Mouse (Mus musculus): ENCODE data around the gene Rnf130. TPM values are rescaled to one million over a fixed set of nuclear protein-coding genes. Genes with fewer than 3 reads are reported as not detected.

Gene Rnf130
- total RNA-seq, 2 experiments from 2014 or later = 41.3 to 51.8 TPM

DNA sequence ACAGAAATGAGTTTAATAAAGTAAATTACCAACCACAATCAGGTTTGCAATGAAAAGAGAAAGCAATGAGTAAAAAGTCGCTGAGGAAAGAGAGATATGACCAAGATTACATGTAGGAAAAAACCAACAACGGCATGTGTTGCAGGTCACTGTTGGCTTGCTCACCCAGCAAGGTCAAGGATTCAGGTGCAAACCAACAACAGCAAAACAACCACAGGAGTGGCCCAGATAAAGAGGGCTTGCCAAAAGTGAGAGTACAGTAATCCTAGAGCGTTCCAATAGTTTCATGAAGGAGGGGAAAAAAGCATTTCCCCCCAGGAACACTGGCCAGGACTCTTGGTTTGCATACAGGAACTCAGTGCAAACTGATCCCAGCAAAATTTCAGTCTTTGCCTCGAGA, 28.7 kb upstream of the Rnf130 start:
- DNase-seq = no peak
- no peak overlapping the region for H3K4me3 ChIP-seq
- intact Hi-C loops (cut with DNase I) = no loop called here
- H3K27ac ChIP-seq = no peak overlapping the region
- no peak for TF ChIP-seq CTCF (IDR thresholded peaks at IDR 0.05)

DNA sequence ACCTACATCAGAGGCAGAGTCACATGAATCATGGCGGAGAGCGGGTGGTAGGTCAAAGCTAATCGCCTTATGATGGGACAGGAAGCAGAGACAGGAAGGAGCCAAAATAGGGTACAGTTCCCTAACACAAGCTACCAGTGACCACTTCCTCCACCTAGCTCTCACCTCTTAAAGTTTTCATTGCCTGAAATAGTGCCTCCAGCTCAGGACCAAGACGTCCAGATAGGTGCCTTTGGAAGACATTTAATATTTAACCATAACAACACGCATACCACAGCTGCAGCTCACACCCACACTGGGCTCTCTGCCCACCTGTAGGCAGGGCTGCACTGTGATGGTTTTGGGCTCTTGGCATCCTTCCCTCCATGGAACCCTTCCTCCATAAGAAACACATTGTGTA, 27.8 kb upstream of the Rnf130 start:
- intact Hi-C loops (cut with DNase I) = no loop called here
- no peak for DNase-seq
- no peak overlapping the region for H3K27ac ChIP-seq
- H3K4me3 ChIP-seq = no peak overlapping the region
- no peak for TF ChIP-seq CTCF (IDR thresholded peaks at IDR 0.05)

DNA sequence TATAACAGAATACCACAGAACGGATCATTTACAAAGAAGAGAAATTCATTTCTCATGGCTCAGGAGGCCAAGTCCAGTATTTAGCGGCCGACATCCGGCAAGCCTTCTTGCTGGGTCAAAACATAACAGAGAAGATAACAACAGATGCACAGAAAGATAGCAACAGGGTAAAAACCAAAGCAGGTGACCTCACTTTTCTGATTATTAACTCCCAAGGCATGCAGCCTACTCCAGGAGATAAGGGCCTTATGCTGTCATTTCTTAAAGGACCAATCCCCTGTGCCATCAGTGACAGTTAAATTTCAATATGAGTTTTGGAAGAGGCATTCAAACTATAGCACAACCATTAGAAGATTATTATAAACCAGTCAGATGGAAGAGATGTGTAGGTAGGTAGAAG, 22.3 kb upstream of the Rnf130 start:
- intact Hi-C loops (cut with DNase I) = no loop called here
- H3K4me3 ChIP-seq = no peak overlapping the region
- TF ChIP-seq CTCF (IDR thresholded peaks at IDR 0.05) = no peak
- no peak for DNase-seq
- H3K27ac ChIP-seq = no peak overlapping the region

DNA sequence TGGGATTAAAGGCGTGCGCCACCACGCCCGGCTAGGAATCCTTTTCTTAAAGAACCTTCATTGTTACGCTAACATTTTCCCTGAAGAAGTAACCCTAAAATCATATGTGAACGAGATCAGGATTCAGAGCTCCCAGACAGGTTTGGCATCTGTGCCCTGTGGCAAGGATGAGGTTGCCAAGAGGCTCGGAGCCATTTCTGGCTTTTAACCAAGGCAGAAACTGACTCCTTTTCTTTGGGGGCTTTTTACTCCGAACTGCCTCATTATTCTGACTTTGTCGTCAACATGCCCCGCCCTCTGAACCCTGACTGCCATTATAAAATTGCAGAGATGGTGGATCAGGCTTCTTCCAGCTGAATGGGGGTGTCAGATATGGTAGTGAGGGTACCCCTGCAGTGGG, 17.4 kb upstream of the Rnf130 start:
- no peak for TF ChIP-seq CTCF (IDR thresholded peaks at IDR 0.05)
- intact Hi-C loops (cut with DNase I) = no loop called here
- Histone ChIP-seq H3K4me3 (no peak overlapping the region), H3K27ac (no peak overlapping the region)
- DNase-seq = no peak

DNA sequence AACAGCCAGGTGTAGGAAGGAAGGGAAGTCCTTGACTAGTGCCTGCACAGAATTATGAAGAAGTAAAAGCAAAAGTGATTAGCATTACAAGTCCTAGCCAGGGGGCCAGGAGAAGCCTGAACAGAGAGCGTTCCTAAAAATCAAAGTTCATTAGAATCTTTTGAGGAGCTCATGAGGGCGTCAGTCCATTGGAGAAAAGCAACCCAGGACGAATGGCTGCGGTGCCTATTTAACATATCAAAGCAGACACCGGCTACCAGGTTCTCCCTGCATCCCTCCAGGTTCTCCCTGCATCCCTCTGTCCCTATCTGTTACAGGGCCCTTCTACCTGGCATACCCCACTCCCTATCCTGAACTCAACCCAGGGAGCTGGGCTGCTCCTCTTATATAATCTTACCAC, 16.9 kb upstream of the Rnf130 start:
- intact Hi-C loops (cut with DNase I) = no loop called here
- no peak for DNase-seq
- no peak for TF ChIP-seq CTCF (IDR thresholded peaks at IDR 0.05)
- Histone ChIP-seq H3K4me3 (no peak overlapping the region), H3K27ac (no peak overlapping the region)

DNA sequence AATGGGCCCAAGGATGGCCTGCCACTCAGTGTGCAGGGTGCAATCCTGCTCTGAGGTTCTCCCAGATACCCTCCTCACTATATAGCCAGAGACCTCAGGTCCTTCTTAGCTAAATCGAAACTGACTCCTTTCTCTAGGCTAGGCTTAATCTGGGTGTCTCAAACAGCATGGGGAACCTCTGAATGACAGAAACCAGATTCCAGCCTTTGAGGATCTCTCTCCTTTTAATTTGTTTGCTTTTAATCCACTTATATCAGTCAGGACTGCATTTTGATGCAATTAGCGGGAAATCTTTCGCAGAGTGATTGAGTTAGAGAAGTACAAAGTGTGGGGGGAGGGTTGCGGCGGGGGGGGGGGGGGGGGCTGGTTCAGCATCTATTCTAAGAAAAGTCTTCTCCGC, 12.1 kb upstream of the Rnf130 start:
- H3K4me3 ChIP-seq = no peak overlapping the region

DNA sequence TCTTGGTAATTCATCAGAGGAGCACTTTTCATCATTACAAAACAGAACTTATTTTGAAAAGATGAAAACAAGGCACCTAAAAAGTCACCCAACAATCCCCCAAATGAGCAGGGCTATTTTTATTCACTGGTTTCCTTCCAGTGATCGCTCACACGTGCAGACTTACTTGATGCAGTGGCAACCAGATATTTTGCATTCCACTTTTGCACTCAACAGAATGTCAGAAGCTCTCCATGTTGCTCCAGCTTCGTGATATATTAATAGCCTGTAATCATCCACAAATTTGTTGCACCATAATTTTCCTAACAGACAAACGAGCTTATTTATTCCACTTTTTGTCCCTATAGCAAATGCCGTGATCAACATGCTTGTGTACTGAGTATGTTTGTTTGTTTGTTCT, 8.6 kb upstream of the Rnf130 start:
- TF ChIP-seq CTCF (IDR thresholded peaks at IDR 0.05) = no peak
- no peak for DNase-seq
- H3K4me3 ChIP-seq = no peak overlapping the region
- intact Hi-C loops (cut with DNase I) = no loop called here
- no peak overlapping the region for H3K27ac ChIP-seq

More for the DNA sequence above, 12.1 kb upstream of the Rnf130 start:
- no peak overlapping the region for H3K27ac ChIP-seq
- intact Hi-C loops (cut with DNase I) = no loop called here
- no peak for DNase-seq
- TF ChIP-seq CTCF (IDR thresholded peaks at IDR 0.05) = no peak

DNA sequence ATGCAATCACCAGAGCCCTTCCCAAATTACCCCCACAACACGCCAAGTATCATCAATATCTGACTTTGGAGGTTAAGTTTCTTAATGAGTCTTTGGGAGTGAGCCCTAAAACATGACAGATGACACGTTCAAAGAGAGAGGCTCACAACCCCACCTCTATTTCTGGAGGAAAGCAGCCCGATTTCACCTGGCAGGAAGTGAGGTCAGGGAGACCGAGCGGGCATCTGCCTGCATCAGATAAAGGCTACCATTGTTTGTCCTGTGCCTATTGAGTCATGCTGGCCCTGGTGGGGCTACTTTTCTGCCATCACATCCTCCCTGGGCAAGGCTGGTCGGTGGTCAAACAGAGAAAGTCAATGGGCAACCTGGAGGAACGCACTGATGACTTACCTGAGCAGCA, 7.6 kb upstream of the Rnf130 start:
- TF ChIP-seq CTCF (IDR thresholded peaks at IDR 0.05) = no peak
- DNase-seq = no peak
- H3K27ac ChIP-seq = no peak overlapping the region
- intact Hi-C loops (cut with DNase I) = no loop called here
- no peak overlapping the region for H3K4me3 ChIP-seq

DNA sequence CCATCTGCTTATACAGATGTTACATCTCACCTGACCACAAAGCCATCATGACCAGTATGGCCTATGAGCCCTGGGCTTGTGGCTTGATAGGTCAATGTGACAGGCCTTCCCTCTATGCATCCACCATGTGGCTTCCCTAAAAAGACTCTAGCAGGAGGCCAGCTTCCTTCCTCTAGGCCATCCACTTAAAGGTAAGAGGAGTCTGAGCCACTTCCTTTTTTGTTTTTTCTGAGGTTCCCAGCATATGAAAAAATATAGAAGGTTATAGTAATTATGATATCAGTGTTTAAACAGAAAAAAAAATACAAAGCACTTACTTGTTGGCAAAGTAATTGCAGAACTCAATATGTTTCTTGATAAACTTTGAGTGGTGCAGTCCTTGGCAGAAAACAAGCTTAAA, 6.3 kb upstream of the Rnf130 start:
- H3K4me3 ChIP-seq = no peak overlapping the region
- intact Hi-C loops (cut with DNase I) = no loop called here
- no peak for TF ChIP-seq CTCF (IDR thresholded peaks at IDR 0.05)

DNA sequence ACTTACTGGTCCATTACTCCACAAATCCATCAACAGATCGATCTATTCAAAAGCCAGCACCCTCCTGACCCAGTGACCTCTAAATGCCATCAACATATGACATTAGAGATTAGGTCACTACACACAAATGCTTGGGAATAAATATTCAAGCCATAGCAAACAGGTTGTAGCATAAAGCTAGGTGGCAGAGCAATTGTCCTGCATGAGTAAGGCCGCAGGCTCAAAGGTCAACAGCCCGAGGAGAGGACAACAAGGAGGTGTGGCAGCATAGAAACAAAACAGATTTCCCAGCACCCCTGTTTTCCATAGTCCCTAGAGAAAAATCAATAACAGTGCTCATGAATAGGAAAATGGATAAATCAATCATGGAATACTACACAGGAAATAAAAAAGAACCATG, 3.1 kb upstream of the Rnf130 start:
- intact Hi-C loops (cut with DNase I) = loop anchor here (5.0 kb wide), 1 partner anchor 110 kb away; the partner anchor contains the start of gene Tbc1d9b
- no peak for TF ChIP-seq CTCF (IDR thresholded peaks at IDR 0.05)
- no peak for DNase-seq
- Histone ChIP-seq H3K4me3 (no peak overlapping the region), H3K27ac (no peak overlapping the region)

More for the DNA sequence above, 6.3 kb upstream of the Rnf130 start:
- no peak for DNase-seq
- no peak overlapping the region for H3K27ac ChIP-seq

DNA sequence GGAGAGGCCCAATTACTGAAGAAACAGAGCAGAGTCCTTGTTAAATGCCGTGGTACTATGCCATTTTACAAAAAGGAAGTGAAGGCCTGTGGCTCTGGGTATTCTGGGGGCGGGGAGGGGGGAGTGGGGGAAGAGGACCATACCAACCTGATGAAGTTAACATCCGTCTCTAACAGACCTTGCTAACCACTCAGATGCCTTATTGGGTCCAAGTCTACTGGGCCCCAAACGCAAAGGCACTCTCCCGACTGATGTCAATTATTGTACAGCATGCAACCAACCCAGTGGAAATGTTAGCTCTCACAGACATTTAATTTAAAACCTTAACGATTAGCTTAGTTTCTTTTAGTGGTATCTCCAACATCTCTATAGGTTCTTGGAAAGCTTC, 707 bp upstream of the Rnf130 start:
- no peak for TF ChIP-seq CTCF (IDR thresholded peaks at IDR 0.05)
- intact Hi-C loops (cut with DNase I) = loop anchor here (5.0 kb wide), 1 partner anchor 108 kb away; the partner anchor contains the start of gene Tbc1d9b
- peak overlapping the region; percentile 98 for H3K4me3 ChIP-seq
- peak overlapping the region; percentile 99 for H3K27ac ChIP-seq
- DNase-seq = no peak

DNA sequence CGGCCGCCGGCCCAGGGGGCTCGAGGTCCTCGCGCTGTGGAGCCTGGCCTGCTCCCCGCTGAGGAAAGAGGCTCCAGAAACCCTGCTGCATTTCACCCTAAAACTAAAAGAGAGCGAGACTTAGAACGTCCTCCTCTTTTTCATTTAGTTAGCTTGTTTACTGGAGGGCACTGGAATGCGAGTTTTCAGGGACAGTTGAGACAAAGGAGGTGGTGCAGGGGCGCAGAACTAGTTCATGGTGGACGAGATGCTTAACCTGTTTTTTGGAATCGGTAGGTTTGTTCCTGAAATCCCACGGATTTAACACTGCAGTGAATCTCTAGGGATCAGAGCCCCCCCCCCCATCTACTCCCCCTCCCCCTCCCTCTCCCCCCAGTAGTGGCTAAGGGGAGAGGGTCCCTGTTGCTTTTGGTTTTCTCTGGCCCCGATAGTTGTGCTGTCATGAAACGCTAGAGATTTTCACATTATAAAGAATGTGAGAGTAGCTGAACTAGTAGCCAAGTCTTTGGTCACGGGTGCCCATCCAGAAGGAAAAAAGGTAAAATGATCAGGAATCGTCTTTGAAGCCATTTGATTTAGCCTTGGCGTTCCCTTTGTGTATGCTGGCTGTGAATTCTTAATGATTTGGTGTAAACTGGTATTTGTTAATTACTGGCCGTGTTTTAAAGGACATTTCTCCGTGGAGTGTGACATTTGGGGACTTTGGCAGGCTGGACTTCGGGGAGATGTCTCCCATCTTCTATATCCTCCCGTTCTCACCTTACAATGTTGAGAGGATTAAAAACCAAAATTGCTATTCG, 775 bp downstream of the Rnf130 start:
- peak overlapping the region; percentile 99 for H3K27ac ChIP-seq
- DNase-seq = no peak
- intact Hi-C loops (cut with DNase I) = loop anchor here (5.0 kb wide), 1 partner anchor 41 kb away; no protein-coding TSS in a partner anchor
- no peak for TF ChIP-seq CTCF (IDR thresholded peaks at IDR 0.05)
- peak overlapping the region; percentile 98 for H3K4me3 ChIP-seq

DNA sequence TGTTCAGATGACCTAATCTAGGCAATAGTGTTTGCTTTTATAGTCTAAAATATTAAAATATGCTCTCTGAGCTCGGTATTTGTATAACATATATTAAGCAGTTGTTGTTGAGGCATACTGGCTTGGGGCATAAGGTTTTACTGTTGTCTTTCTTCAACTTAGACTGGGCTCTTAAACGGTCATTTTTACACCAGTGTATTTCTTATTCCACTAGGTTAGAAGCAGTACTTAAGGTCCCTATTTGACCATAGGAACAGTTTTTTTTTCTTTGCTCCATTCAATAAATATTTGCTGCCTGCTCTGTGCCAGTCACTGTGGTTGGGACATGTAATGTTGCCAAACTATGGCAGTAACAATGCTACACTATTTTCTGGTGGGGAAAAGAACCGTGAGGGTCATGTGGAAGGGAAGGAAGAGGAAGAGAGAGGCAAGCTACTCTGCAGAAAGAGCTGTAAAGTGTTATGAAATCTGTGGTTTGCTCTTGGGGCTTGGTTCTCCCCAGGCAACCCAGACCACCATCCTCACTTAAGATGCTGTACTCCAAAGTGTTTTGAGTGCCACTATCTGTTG, 1.5 kb downstream of the Rnf130 start:
- no peak for DNase-seq
- TF ChIP-seq CTCF (IDR thresholded peaks at IDR 0.05) = no peak
- intact Hi-C loops (cut with DNase I) = loop anchor here (1.0 to 5.0 kb wide), 2 partner anchors 40 to 41 kb away; no protein-coding TSS in a partner anchor
- peak overlapping the region; percentile 99 for H3K27ac ChIP-seq
- H3K4me3 ChIP-seq = peak overlapping the region; percentile 98

All from gastrocnemius, adult 2 months (tissue).